Mouse (Mus musculus) lung, postnatal 25 days (tissue): ENCODE results near the gene Gm10521.
"Not testable (repeated sequence)": the region's sequence is repeated elsewhere in the genome, so short reads cannot be mapped to it uniquely, and the experiment has no call there.

Experiments used
- DNase-seq: peaks from one replicate; pipeline ENCODE4 v3.0.0; 2022; ENCODE audit warnings: low spot score

The Gm10521 gene

GRCm38 (mm10) chr1:171895364-171895763 lies at the start of gene Gm10521:
TSS of gene Gm10521 (plus strand) at chr1:171895664.
- not testable (repeated sequence) for DNase-seq

DNA sequence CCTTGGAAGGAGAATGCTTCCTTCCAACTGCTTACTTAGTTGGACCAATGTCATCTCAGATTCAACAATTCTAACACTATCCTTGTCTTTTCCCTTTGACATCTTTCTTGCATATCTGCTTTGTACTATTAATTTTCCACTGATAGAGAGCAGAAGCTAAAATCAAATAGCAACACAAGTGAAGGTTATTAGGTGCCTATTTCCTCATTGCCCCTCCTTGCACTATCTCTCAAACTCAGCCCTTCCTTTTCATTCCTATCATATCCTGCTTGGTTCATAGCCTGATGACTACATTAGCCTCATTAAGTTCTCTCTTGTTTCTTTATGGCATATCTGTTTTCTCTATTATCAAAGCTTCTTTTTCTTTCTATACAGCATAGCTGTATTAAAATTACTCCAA lies 47.3 kb upstream of the Gm10521 start:
- DNase-seq: no peak

DNA sequence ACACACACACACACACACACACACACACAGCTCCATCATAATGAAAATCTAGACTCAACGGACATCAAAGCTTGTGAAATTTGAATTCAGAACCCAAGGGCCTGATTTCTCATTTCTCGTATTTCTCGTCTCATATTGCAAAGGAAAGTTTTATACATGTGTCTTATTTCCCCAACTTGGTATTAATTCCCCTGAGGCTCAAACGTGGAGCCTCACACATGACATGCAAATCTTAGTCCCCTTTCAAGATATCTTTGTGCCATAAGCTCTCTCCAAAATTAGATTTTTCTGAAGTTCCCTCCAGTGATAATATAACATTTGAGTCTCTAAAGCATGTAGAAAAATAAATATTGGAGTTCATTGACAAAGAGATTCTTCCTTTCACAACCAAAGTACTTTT lies 46.7 kb upstream of the Gm10521 start:
- DNase-seq: no peak

GRCm38 (mm10) chr1:171849454-171849853 lies 46.0 kb upstream of the Gm10521 start:
- DNase-seq: peak; percentile 71

DNA sequence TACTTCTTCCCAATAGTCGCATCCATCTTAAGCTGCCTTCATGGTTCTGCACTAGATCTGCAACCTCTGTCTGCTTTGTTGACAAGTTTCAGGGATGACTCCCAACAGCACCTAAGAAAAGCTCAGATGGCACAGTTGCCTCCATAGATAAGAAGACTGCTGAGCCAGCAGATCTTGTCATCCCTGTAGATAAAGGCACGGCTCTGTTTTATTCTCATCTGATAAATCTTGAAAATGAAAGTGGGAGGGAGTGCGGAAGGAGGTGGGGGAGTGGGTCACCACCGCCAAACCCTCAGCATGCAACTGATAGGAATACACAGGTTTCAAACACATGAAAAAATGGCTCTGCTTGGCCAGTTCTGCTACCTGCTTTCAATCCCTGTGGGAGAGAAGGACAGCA lies 30.0 kb upstream of the Gm10521 start:
- DNase-seq: no peak

GRCm38 (mm10) chr1:171886989-171887388 lies 8.5 kb upstream of the Gm10521 start:
- no peak for DNase-seq

DNA sequence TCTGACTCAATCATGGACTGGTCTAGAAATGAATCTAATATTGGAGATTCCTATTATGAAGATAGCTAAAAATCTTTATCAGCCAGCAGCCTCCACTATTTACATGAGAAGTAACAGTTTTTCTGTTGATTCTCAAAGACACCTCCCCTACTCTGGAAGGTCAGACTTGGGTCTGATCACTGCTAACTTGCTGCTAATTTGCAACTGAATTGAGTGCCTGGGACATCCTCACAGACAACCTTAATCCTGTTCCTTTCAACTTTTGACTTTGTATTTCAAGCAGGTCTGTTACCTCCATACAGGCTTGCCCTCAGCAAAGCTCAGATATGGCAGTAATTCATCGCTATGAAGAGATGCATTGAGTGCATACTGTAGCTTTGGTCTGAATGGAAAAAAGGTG lies 8.5 kb downstream of the Gm10521 start:
- DNase-seq: no peak

- peak; percentile 23 for DNase-seq
Measured at GRCm38 (mm10) chr1:171915638-171916458, 20.4 kb downstream of the Gm10521 start.

DNA sequence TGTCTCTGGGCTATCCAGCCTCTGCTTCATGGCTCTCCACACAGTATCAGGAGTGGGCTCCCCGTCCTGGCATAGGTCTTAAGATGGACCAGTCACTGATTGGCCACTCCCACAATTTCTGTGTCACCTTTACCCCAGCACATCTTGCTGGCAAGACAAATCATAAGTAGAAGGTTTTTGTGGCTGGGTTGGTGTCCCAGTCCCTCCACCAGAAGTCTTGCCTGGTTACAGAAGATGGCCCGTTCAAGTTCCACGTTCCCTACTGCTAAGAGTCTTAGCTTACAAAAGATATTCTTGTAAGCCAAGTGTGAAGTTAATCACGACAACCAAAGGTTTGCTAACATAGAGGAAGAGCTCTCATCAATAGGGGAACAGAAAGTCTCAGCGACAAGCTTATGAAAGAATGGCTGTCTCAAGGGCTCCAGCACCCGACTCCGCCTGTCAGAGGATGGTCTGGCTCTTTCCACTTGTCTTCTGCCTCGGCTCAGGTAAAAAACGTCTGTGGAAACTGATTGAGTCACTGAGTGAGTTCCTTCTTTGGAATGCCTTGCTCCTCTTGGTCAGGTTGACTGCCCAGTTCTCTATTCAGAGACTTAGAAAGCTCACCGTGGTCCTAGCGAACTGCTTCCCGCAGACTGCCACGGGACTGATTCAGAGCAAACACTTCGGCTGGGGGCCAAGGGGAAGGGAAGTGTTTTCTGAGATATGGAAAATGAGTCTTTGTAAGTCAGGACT lies 22.0 kb downstream of the Gm10521 start, which contains the start of gene Slamf6:
TSS of gene Slamf6 (plus strand) at position 211 of the 735 bp plus-strand sequence.
- DNase-seq: peak; percentile 26

DNA sequence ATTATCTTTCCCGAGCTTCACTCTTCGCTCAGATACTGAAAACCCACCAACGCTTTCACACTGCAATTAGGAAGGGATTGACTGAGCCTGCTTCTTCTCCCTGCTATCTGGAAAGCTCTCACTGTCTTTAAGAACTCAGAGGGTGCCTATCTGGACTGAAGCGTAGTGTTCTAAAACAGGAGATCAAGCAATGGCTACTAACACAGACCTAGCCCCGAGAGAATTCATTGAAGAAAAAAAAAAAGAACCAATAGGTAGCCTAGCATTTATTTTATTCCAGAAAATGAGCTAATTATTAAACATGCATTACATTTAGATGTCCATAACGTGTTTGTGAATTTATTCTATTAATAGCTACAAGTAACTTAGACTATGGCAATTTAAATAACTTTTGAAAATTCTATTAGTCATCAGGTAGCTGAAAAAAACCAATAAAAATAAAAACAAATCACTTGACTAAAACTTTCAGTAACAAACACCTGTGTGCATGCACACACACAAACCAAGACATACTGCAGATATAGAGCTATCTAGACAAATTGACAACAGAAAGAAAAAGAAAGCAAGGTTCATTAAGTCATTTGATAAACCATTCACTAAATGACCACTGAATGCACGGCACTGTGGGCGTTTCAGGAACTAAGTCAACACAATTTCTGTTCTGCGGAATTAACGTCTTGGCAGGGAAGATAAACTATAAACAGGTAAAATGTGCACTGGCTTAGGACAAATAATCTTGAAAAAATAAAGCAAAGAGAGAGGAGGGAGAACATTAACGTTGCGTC lies 22.9 kb downstream of the Gm10521 start:
- DNase-seq: no peak

GRCm38 (mm10) chr1:171919193-171919592 lies 23.7 kb downstream of the Gm10521 start:
- no peak for DNase-seq

DNA sequence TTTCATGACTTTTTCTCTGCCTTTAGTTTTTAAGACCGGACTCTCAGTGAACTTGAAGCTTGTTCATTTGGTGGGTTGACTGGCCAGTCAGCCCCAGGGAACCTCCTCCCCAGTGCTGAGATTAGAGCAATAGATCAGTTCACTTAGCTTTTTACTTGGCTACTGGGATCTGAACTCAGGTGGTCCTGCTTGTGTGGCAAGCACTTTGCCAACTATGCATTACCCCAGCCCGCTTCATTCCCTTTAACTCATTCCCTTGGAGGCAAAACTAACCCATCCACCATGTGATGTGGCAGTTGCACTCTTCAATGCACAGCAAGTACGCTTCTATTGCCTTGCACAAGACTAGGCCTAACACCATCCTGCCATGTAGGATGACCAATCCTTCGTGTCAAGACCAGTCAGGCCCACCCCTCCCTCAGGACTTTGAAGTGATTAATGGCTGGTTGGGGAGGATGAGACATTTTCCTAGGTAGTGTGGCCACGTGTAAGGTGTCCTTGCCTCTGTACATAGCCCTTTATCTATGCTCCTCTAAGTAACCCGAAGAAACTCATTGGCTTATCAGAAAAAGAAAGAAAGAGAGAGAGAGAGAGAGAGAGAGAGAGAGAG lies 24.5 kb downstream of the Gm10521 start:
- no peak for DNase-seq

- peak; percentile 37 for DNase-seq
Measured at GRCm38 (mm10) chr1:171920989-171921621, 25.6 kb downstream of the Gm10521 start.

DNA sequence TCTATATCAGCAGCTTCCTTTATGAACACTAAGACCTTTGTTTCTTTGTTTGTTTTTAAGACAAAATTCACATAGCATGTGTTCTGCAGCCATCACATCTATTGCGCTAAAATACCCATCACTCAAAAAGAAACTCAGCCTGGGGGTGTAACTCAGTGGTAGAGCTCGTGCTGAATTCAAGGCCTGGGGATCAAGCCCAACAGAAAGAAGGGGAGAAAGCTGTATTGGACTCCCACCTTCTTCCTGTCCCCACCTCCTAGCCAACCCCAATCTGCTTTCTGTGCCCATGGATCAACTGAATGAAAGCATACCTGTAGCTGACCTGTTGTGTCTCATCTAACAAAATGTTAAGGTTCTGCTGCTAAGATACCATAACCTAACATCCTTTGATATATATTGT lies 26.2 kb downstream of the Gm10521 start:
- no peak for DNase-seq

DNA sequence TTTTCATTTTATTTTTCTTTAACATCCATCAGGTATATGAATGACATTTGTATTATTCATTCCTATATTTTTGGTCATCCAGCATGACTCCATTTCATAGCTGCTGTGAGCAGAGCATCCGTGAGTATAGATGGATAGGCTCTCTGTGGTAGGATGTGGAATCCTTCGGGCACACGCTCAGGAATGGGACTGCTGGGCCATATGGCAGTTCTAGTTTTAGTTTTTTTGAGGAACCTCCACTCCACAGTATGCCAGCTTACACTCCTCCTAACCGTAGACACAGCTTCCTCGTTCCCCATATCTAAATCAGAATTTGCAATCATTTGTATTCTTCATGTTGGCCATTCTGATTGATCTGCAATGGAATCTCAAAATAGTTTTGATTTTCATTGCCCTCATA lies 27.4 kb downstream of the Gm10521 start:
- no peak for DNase-seq

GRCm38 (mm10) chr1:171924900-171925299 lies 29.4 kb downstream of the Gm10521 start:
- no peak for DNase-seq

GRCm38 (mm10) chr1:171933851-171934250 lies 38.4 kb downstream of the Gm10521 start:
- DNase-seq: no peak

DNA sequence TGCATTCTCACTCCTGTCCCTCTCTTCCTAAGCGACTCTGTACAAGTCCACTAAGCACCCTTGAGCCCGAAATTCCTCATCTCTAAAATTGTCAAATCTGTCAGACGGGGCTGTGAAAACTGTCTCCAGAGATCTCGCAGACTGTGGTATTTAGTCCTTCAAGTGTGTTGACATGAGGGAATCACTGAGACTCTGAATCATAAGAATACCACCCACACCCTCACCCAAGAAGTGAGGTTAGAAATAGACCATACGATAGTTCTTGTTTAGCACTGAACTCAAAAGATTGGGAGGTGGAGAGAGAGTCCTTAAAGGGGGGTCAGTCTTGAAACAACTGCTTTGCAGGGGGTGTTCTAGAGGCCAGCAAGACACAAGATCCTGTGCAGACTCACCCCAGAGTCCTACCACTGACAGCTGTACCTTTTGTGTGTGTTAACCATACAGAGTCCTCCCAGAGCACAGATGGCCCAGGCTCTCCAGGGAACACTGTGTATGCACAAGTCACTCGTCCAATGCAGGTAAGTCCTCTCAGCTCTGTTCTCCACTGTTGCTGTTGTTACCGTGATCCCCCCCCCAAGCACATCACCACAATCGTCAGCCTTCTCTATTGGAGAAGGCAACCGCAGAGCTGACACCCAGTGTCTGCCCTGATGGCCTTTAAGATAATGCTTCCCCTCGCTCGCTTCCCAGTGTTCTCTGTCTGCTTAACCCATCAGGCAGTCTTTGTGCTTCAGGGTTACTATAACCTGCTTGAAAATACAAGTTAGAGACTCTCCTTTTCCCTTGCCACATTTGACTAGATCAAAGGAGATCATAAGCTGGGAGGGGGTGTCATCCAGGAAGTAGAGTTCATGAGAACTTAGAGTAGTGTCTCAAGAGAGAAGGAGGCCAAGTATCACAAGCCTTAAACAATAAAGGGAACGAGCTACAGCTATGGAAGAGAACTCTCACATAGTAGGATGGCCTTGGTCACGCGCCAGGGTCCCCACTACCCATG lies 43.8 kb downstream of the Gm10521 start:
- DNase-seq: no peak

GRCm38 (mm10) chr1:171940626-171941025 lies 45.2 kb downstream of the Gm10521 start:
- DNase-seq: no peak

GRCm38 (mm10) chr1:171946447-171946995 lies 51.1 kb downstream of the Gm10521 start:
- no peak for DNase-seq
